Mouse (Mus musculus): ENCODE data around the gene Hdac4.

The Hdac4 gene

GRCm38 (mm10) chr1:92129751-92130150, 65.7 kb downstream of the Hdac4 start:
- DNase-seq (ENCODE audit: low spot score), result no peak

GRCm38 (mm10) chr1:92127785-92128184, 67.7 kb downstream of the Hdac4 start:
- no peak for DNase-seq (ENCODE audit: low spot score)

- DNase-seq (ENCODE audit: low spot score), result no peak
Observed at GRCm38 (mm10) chr1:92127366-92127765, 68.1 kb downstream of the Hdac4 start.

- no peak for DNase-seq (ENCODE audit: low spot score)
Observed at GRCm38 (mm10) chr1:92124497-92125201, 70.8 kb downstream of the Hdac4 start.

- DNase-seq (ENCODE audit: low spot score), result no peak
Observed at GRCm38 (mm10) chr1:92119303-92119702, 76.2 kb downstream of the Hdac4 start.

GRCm38 (mm10) chr1:92117597-92117996, 77.9 kb downstream of the Hdac4 start:
- DNase-seq (ENCODE audit: low spot score), result no peak

GRCm38 (mm10) chr1:92116169-92116568, 79.3 kb downstream of the Hdac4 start:
- DNase-seq (ENCODE audit: low spot score), result no peak

- DNase-seq (ENCODE audit: low spot score), result no peak
Observed at GRCm38 (mm10) chr1:92114091-92114490, 81.4 kb downstream of the Hdac4 start.

- DNase-seq (ENCODE audit: low spot score), result no peak
Observed at GRCm38 (mm10) chr1:92113243-92114009, 82.1 kb downstream of the Hdac4 start.

GRCm38 (mm10) chr1:92112591-92112990, 82.9 kb downstream of the Hdac4 start:
- DNase-seq (ENCODE audit: low spot score), result no peak

GRCm38 (mm10) chr1:92111551-92111950, 83.9 kb downstream of the Hdac4 start:
- no peak for DNase-seq (ENCODE audit: low spot score)

- DNase-seq (ENCODE audit: low spot score), result no peak
Observed at GRCm38 (mm10) chr1:92111026-92111425, 84.5 kb downstream of the Hdac4 start.

- DNase-seq (ENCODE audit: low spot score), result no peak
Observed at GRCm38 (mm10) chr1:92109221-92109620, 86.3 kb downstream of the Hdac4 start.

GRCm38 (mm10) chr1:92108556-92108955, 86.9 kb downstream of the Hdac4 start:
- DNase-seq (ENCODE audit: low spot score), result no peak

GRCm38 (mm10) chr1:92107996-92108395, 87.5 kb downstream of the Hdac4 start:
- no peak for DNase-seq (ENCODE audit: low spot score)

GRCm38 (mm10) chr1:92107521-92107920, 88.0 kb downstream of the Hdac4 start:
- no peak for DNase-seq (ENCODE audit: low spot score)

GRCm38 (mm10) chr1:92106486-92107160, 88.9 kb downstream of the Hdac4 start:
- DNase-seq (ENCODE audit: low spot score), result no peak

- no peak for DNase-seq (ENCODE audit: low spot score)
Observed at GRCm38 (mm10) chr1:92104718-92105117, 90.8 kb downstream of the Hdac4 start.

GRCm38 (mm10) chr1:92103971-92104370, 91.5 kb downstream of the Hdac4 start:
- DNase-seq (ENCODE audit: low spot score), result no peak

- DNase-seq (ENCODE audit: low spot score), result no peak
Observed at GRCm38 (mm10) chr1:92103377-92103776, 92.1 kb downstream of the Hdac4 start.

GRCm38 (mm10) chr1:92102825-92103224, 92.7 kb downstream of the Hdac4 start:
- no peak for DNase-seq (ENCODE audit: low spot score)

GRCm38 (mm10) chr1:92100371-92100891, 95.1 kb downstream of the Hdac4 start:
- no peak for DNase-seq (ENCODE audit: low spot score)

GRCm38 (mm10) chr1:92099964-92100363, 95.5 kb downstream of the Hdac4 start:
- DNase-seq (ENCODE audit: low spot score), result no peak
